Mouse (Mus musculus): ENCODE measurements around the gene Smtn.

Gene Smtn

GRCm38 (mm10) chr11:3526979-3527738 is 13.3 kb downstream of the Smtn start:
- DNase-seq (ENCODE audit: low spot score in 2 of 2), result no peak

GRCm38 (mm10) chr11:3526207-3526606 is 14.2 kb downstream of the Smtn start:
- no peak for DNase-seq (ENCODE audit: low spot score in 2 of 2)

- no peak for DNase-seq (ENCODE audit: low spot score in 2 of 2)
These were observed 14.9 kb downstream of the Smtn start for GRCm38 (mm10) chr11:3525560-3525959.

- no peak for DNase-seq (ENCODE audit: low spot score in 2 of 2)
These were observed 16.4 kb downstream of the Smtn start for GRCm38 (mm10) chr11:3523840-3524582.

- no peak for DNase-seq (ENCODE audit: low spot score in 2 of 2)
These were observed 18.0 kb downstream of the Smtn start for GRCm38 (mm10) chr11:3522285-3523000.

GRCm38 (mm10) chr11:3521339-3522224 is 18.8 kb downstream of the Smtn start:
- no peak for DNase-seq (ENCODE audit: low spot score in 2 of 2)

GRCm38 (mm10) chr11:3520919-3521318 is 19.5 kb downstream of the Smtn start:
- DNase-seq (ENCODE audit: low spot score in 2 of 2), result no peak

- DNase-seq (ENCODE audit: low spot score in 2 of 2), result no peak
These were observed 20.5 kb downstream of the Smtn start for GRCm38 (mm10) chr11:3519756-3520398.

- no peak for DNase-seq (ENCODE audit: low spot score in 2 of 2)
These were observed 21.2 kb downstream of the Smtn start for GRCm38 (mm10) chr11:3519051-3519726.

- DNase-seq (ENCODE audit: low spot score in 2 of 2), result no peak
These were observed 22.3 kb downstream of the Smtn start for GRCm38 (mm10) chr11:3517846-3518732.

GRCm38 (mm10) chr11:3516859-3517845 is 23.3 kb downstream of the Smtn start:
- DNase-seq (ENCODE audit: low spot score in 2 of 2), result no peak

- DNase-seq (ENCODE audit: low spot score in 2 of 2), result no peak
These were observed 24.3 kb downstream of the Smtn start for GRCm38 (mm10) chr11:3516121-3516520.

GRCm38 (mm10) chr11:3515637-3516036 is 24.8 kb downstream of the Smtn start:
- DNase-seq (ENCODE audit: low spot score in 2 of 2), result no peak

- no peak for DNase-seq (ENCODE audit: low spot score in 2 of 2)
These were observed 25.2 kb downstream of the Smtn start for GRCm38 (mm10) chr11:3515216-3515615.

- peak; percentile 88 to 90 for DNase-seq (ENCODE audit: low spot score in 2 of 2)
These were observed 25.8 kb downstream of the Smtn start, which contains the start of gene Selenom for GRCm38 (mm10) chr11:3514529-3515054. Gene Selenom (plus strand): TSS chr11:3514684.

- DNase-seq (ENCODE audit: low spot score in 2 of 2), result no peak
These were observed 27.1 kb downstream of the Smtn start for GRCm38 (mm10) chr11:3513291-3513690.

- no peak for DNase-seq (ENCODE audit: low spot score in 2 of 2)
These were observed 30.1 kb downstream of the Smtn start for GRCm38 (mm10) chr11:3510321-3510720.

Measured in urinary bladder, postnatal 4 days (tissue).